Mouse (Mus musculus): ENCODE results near the gene Lnpk. TPM values are rescaled to one million over a fixed set of nuclear protein-coding genes. Genes with fewer than 3 reads are reported as not detected.

Lnpk gene
- 10 to 100 TPM; 17.4 to 19.2 TPM for total RNA-seq (2021)
- long read RNA-seq, experiment 1, transcript Lnpk-201 (13 exons, 3,195 nt) = major isoform, 5 of 7 reads
- long read RNA-seq, experiment 1, partial matches to known transcripts = 0 of 7 reads
- long read RNA-seq, experiment 1, other reads (novel, unspliced or antisense) = 1 of 7 reads
- long read RNA-seq, experiment 2, transcript Lnpk-201 (13 exons, 3,195 nt) = major isoform, 5 of 6 reads
- long read RNA-seq, experiment 2, partial matches to known transcripts = 0 of 6 reads
- long read RNA-seq, experiment 2, other reads (novel, unspliced or antisense) = 1 of 6 reads

- peak; percentile 80 to 87 for DNase-seq (ENCODE audit: low spot score in 2 of 2)
Observed at GRCm38 (mm10) chr2:74578843-74579489, at the start of gene Lnpk. Lnpk (minus strand) TSS chr2:74579435.

- DNase-seq (ENCODE audit: low spot score in 2 of 2) = no peak
Observed at GRCm38 (mm10) chr2:74620368-74620767, 41.1 kb upstream of the Lnpk start.

- DNase-seq (ENCODE audit: low spot score in 2 of 2) = no peak
Observed at GRCm38 (mm10) chr2:74619676-74620246, 40.5 kb upstream of the Lnpk start.

GRCm38 (mm10) chr2:74617706-74618105 is 38.5 kb upstream of the Lnpk start:
- no peak for DNase-seq (ENCODE audit: low spot score in 2 of 2)

- no peak for DNase-seq (ENCODE audit: low spot score in 2 of 2)
Observed at GRCm38 (mm10) chr2:74611406-74611805, 32.2 kb upstream of the Lnpk start.

GRCm38 (mm10) chr2:74609350-74609749 is 30.1 kb upstream of the Lnpk start:
- DNase-seq (ENCODE audit: low spot score in 2 of 2) = no peak

GRCm38 (mm10) chr2:74606087-74606760 is 27.0 kb upstream of the Lnpk start:
- DNase-seq (ENCODE audit: low spot score in 2 of 2) = no peak

GRCm38 (mm10) chr2:74604011-74604410 is 24.8 kb upstream of the Lnpk start:
- DNase-seq (ENCODE audit: low spot score in 2 of 2) = no peak

- DNase-seq (ENCODE audit: low spot score in 2 of 2) = no peak
Observed at GRCm38 (mm10) chr2:74602483-74602882, 23.2 kb upstream of the Lnpk start.

- no peak for DNase-seq (ENCODE audit: low spot score in 2 of 2)
Observed at GRCm38 (mm10) chr2:74597169-74597568, 17.9 kb upstream of the Lnpk start.

GRCm38 (mm10) chr2:74596094-74596493 is 16.9 kb upstream of the Lnpk start:
- no peak for DNase-seq (ENCODE audit: low spot score in 2 of 2)

- DNase-seq (ENCODE audit: low spot score in 2 of 2) = peak in 1 of 2 experiments; percentile 3
Observed at GRCm38 (mm10) chr2:74578146-74578842, 941 bp downstream of the Lnpk start.

- no peak for DNase-seq (ENCODE audit: low spot score in 2 of 2)
Observed at GRCm38 (mm10) chr2:74570390-74570789, 8.8 kb downstream of the Lnpk start.

GRCm38 (mm10) chr2:74559822-74560221 is 19.4 kb downstream of the Lnpk start:
- no peak for DNase-seq (ENCODE audit: low spot score in 2 of 2)

GRCm38 (mm10) chr2:74559092-74559491 is 20.1 kb downstream of the Lnpk start:
- DNase-seq (ENCODE audit: low spot score in 2 of 2) = no peak

GRCm38 (mm10) chr2:74557451-74557850 is 21.8 kb downstream of the Lnpk start:
- DNase-seq (ENCODE audit: low spot score in 2 of 2) = no peak

- DNase-seq (ENCODE audit: low spot score in 2 of 2) = no peak
Observed at GRCm38 (mm10) chr2:74551929-74552328, 27.3 kb downstream of the Lnpk start.

- no peak for DNase-seq (ENCODE audit: low spot score in 2 of 2)
Observed at GRCm38 (mm10) chr2:74548306-74548705, 30.9 kb downstream of the Lnpk start.

GRCm38 (mm10) chr2:74508302-74508701 is 70.9 kb downstream of the Lnpk start:
- no peak for DNase-seq (ENCODE audit: low spot score in 2 of 2)

GRCm38 (mm10) chr2:74506439-74506838 is 72.8 kb downstream of the Lnpk start:
- DNase-seq (ENCODE audit: low spot score in 2 of 2) = no peak

- DNase-seq (ENCODE audit: low spot score in 2 of 2) = no peak
Observed at GRCm38 (mm10) chr2:74500307-74500706, 78.9 kb downstream of the Lnpk start.
